Mouse (Mus musculus) urinary bladder, adult 18-20 months (tissue): ENCODE measurements around the gene Tnfaip8l1.

Source experiments
- DNase-seq, 2 experiments: peaks; one replicate each; pipeline ENCODE4 v3.0.0; 2022; ENCODE audit warnings: low spot score in 2 of 2, mixed read lengths in 2 of 2

Tnfaip8l1 gene

DNA sequence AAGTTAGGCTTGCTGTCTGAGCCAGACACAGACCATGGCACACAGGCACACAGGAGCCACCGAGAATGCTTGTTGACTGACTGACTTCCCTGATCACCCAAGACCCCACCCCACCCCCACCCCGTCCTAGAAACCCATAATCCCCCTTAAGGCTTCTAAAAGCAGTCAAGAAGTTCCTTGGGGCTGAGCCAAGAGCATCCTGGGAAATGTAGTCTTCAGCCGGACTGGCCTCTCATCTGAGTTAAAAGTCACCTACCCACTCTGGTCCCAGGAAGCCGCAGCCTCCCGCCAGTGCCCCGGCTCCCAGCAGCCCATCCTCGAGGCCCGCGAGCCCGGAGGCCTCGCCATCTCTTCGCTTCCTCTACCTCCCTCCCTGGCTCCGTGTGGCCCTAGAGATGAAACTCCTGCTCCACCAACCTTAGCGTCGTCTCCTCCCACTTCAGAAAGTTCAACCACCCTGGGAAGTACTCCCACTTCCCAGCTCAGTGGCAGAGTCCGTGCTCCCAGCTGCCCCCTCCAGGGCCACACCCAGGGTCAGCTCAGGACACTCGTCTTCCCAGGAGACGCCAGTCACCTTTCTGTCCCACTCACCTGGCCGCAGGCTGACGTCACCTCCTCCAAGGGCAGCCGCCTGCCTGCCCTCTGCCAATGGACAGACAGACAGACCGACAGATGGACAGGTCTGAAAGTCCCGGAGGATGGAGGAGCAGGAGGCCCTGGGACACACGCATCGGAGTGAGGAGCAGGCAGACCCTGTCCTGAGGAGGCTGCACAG, 24.3 kb upstream of the Tnfaip8l1 start:
- DNase-seq, result no peak

DNA sequence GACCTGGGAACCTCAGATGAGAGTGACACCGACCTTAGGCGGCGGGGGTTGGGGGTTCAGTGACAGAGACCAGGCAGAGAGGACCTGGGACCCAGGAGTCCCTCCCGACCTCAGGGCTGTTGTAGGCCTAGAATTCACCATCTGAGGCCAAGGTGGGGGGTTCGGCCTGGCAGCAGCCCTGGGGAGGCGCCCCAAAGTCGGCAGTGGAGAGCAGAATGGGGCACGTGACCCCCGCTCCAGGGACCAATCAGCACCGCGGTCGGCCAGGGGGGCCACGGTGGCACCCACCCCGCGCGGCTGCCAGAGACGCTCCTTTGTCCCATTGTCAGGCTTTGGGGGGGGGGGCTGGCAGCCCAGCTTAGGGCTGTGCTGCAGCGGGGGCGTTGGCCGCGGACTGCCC, 22.9 kb upstream of the Tnfaip8l1 start:
- DNase-seq, result no peak

DNA sequence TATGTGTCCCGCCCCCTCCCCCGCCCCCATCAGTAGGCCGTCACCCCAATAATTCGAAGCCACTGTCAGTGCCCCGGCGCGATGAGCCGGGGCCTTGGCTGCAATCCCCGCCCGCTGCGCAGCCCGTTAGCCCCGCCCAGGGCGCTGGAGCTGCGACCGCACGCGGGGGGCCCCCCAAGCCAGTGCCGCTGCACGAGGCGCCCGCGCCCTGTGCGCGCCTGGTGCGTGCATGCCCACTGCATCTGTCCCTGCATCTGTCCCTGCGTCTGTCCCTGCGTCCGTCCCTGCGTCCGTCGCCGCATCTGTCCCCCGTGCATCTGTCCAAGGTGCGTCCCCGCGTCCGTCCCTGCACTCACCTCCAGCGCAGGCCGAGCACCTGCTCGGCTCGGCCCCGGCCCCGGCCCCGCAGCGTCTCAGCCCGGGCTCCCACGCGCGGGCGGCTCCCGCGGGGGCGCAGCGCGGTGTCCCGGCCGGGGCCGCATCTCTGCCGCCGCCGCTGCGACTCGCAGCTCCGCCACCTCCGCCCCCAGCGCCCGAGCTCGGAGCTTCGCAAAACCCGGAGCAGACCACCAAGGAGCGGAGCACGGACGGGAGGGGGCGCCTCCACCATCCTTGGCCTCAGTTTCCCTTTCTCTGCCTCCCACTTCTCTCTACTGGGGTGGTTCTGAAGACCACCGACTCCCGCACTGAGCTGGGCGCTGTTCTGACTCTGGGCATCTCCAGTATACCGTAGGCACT, 22.2 kb upstream of the Tnfaip8l1 start, which contains the start of gene Sema6b:
Sema6b (minus strand) TSS at position 486 of the 738 bp plus-strand sequence.
- DNase-seq, result no peak

DNA sequence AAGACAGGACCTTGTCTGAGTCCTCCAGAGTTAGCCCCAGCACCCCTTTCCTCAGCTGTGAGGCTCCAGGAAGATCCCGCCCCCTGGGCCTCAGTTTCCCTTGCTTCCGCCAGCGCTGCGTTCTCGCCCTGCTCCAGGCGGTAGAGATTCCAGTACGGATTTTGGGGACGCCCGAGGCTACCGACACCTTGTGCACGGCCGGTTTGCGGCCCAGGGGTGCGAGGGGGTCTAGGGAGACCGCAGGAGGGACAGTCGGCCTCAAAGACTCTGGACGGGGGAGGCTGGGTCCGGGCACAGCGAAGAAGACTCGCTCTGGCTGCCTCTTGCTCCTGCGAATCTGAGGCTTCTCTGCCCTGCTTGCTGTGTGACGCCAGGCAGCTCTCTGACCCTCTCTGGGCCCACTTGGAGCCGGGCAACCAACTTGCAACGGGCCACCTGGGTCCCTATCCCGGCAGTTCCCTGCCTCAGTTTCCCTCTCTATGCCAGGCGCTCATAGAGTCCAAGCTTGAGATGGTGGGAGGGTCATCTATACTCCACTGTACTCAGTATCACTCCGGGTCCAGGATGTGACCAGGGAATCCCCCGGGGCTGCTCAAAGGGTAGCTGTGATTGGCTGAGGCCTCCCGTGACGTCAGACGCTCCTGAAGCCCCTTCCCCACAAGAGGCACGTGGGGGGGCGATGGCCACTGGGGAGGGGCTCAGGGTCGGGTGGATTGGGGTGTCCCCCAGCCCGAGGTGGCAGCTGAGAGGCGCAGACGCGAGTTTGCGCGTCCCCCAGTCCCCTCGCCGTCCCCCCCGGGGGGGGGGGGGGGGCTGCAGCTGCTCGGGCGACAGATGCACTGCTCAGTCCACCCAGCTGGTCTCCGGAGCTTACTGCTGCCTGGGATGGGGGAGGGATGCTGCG, 20.3 kb upstream of the Tnfaip8l1 start:
- DNase-seq, result no peak

DNA sequence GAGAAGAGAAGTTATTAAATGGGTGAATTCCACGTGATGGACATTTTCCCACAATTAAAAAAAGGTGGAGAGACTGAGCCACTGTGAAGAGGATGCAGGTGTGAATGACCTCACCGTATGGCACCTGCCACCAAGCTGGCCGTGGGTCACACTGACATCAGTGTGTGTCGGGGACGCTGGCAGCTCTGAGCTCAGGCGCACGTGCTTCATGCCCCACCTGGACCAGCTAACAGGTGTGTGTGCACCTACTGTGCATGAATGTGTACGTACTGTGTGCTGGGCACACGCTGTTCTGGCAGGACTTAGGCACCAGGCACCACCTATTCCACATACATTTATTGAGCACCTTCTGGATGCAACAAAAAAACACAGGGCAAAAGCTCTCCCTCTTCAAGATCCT, 17.7 kb upstream of the Tnfaip8l1 start:
- DNase-seq, result no peak

DNA sequence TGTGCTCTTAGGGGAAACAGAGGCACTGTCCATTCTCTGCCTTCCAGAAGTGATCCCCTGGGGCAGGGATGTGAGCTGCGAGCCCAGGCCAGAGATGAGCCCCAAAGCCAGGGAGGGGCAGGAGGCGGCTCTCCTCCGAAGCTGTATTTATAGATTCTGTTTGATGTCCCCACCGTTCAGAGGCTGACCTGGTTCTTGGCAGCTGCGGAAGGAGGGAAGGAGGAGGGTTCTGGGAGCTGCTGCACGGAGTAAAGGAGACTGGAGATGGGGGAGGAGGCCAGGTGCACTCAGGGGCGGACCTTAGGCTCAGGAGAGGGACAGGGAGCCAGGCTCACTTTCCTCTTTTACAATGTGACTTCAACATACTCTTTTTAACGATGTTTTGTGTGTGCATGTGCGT, 16.1 kb upstream of the Tnfaip8l1 start:
- DNase-seq, result no peak

DNA sequence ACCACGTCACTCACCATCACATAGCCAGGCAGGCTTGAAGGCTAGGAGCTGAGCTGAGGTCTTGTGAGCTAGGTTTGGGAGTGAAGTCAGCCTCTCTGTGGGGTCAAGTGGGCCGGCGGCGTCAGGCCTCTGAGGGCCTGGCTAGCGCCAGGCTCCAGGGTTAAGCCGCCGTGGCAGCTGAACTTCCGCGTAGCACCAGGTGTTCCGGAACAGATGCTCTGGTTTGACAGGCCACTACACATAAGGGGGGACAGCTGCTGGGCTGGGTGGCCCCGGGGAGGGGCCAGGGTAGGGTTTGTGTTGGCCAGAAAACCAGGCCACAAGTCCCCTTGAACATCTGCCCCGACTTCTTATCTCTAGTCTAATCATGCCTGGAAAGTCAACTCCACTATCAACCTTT, 14.9 kb upstream of the Tnfaip8l1 start:
- DNase-seq, result no peak

DNA sequence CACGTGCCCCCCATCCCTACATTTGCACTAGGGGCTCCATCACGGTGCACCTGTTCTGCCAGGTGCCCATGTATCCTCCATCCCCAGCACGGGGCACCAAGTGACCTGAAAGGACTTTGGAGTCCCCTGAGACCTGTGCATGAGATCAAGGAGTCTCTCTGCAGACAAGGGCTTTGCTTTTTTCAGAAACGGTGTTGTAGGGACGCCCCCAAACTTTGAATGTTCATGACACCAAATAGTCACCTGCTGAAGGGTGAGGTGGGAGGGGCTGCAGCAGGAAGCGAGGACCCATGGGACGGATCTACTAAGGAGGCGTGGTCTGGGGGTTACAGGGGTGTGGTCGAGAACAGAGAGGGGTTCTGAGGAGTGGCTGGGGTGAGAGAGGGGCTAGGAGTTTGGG, 14.0 kb upstream of the Tnfaip8l1 start:
- DNase-seq, result no peak

DNA sequence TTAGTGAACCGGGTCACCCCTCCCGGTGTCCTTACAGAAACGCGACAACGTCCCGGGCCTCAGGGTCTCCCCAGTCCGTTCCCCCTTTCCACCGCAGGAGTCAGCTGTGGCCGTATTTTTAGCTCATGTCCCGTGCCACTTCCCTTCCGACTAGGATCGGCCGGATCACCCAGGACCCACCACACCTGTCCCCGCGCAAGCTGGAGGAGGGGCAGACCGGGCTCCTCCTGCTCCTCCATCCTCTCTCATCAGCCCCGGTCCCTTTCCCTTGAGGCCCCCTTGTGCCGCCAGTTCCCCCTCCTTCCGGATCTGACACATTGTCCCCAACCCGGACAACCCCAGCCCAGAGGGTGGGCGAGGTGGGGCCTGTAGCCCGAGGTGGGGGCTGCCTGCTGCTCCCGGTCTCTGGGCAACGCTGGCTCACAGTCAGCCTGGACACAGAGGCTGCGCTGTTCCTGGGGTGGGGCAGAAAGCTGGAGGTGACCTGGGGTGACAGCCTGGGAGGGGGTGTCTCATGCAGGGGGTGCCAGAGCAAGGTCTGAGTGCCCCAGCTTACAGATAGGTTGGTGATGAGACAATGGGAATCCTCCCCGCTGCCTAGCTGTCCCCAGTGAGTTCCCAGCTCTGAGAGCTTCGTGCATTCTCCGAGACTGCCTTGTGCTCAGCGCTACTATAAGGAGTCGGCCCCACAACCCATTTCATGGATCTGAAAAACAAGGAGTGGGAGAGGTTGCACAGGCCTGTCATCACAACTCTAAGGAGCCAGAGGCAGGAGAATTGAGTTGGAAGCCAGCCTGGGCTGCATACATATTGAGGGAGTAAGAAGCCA, 13.3 kb upstream of the Tnfaip8l1 start:
- DNase-seq, result no peak

DNA sequence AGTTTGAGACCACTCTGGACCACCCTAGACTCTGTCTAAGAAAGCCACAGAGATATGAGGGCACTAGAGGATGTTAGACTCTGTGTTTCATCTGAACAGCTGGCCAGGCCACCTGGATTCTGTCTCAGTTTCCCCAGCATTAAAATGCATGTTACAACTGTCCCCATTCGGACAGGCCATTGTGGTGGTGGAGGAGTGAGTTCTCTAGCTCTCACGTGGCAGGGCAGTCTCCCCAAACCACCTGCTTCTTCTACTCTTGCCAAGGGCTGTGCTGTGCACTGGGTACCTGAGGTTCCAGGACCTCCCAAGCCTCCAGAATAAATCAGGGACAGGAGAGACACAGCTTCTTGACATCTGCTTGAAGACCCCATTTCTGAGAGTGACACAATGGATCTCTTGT, 12.4 kb upstream of the Tnfaip8l1 start:
- no peak for DNase-seq

DNA sequence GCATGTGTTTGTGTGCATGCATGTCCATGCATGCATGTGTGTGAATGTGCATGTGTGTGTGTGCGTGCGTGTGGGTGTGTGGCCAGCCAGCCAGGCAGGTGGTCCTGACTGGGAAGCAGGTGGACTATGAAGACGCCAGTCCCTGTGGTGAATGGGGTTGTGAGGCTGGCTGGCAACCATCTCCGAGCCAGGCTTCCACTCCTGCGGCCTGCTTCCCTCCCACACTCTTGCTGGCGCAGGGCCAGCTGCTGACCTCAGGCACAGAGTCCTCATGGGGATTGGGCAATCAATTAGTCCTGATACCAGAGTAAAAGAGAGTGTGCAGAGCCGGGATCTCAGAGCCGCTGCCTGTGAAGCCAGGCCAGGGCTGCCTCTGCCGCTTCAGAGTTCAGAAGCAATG, 8.6 kb upstream of the Tnfaip8l1 start:
- no peak for DNase-seq

DNA sequence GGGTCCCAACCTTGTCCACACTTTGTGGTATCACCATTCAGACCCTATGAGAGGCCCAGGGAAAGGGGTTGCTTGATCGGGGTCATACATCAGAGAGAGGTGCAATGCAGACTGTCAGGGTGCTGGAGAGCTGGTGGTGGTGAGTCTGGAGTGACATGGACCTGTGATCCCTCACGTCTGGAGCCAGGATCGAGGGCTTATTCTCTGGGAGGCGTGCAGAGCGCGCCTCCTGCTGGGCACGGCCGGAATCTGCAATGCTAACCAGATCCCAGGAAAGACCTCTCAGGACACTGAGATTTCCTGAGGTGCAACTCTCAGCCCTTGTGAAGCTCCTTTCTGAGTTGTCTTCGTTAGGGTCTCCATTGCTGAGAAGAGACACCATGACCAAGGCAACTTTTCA, 2.5 kb upstream of the Tnfaip8l1 start:
- DNase-seq, result peak in 1 of 2 experiments; percentile 31

DNA sequence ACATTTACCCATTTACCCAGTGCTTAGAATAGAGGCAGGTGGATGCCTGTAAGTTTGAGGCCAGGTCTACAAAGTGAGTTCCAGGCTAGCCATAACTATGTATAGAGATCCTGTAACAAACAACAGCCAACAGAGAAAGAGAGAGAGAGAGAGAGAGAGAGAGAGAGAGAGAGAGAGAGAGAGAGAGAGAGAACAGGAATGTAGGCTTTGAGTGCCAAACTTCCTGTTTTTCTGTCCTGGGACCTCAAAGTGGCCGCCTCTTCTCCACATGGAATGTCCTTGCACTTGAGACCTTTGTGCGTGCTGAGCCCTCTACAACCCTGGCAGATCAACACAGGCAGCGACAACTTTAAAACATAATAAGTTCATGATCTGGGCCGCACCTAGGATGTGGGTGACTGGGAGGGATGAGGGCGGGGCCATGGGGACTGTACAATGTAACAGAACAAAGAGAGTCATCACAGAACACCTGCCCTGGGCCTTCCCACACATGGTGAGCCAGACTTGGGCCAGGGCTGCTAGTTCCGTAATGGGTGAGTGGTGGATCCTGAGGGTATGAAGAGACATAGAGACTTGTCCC, 1.3 kb downstream of the Tnfaip8l1 start:
- no peak for DNase-seq

DNA sequence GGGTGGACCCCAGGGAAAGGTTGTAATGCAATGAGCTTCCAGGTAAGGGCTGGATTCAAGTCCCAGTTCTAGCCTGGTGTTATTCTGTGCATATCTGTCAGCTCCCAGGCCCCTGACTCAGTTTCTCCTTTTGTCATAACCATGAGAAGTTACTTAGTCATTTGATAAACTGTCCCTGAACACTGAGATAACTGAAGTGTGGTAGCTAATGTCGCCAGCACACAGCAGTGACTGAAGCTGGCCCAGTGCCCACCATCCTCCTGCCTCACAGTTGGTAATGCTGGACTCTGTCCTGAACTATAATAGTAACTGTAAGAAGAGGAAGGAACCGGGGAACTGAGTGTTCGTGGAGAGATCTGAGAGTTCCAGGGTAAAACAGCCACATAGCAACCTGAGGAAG, 2.2 kb downstream of the Tnfaip8l1 start:
- no peak for DNase-seq

DNA sequence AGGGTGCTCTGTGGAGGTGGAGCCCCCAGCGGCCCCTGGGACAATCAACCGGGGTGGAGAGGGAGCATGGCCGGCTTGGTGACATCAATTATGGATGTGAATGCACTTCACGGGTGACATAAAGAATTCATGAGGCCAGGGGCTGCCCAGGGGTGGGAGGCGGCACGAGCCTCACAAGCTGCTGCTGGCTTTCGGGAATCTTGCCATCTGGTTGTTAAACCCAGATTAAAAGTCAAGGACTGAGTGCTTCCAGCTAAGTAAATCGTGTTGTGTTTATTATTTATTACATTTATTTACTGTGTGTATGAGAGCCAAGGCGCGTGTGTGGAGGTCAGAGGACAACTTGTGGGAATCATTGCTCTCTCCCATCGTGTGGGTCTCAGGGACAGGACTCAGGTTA, 3.4 kb downstream of the Tnfaip8l1 start:
- DNase-seq, result no peak

DNA sequence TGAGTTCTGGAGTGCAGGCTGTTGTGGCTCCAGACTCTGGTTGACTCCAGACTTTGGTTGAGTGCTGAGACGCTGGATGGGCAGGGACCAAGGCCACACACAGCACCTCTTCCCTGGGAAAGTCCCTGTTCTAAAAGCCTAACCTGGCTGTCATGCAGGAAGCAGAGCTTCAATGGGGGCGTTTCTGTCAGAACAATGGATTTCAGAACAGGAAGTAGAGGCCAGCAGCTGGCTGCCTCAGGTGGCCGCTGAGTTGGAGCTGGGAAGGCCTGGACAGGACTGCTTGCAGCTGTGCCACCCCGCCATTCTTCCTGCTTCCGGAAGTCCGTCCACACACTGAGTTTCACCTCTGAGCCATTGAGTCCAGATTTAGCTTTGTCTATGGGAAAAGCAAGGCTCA, 7.6 kb downstream of the Tnfaip8l1 start:
- no peak for DNase-seq

DNA sequence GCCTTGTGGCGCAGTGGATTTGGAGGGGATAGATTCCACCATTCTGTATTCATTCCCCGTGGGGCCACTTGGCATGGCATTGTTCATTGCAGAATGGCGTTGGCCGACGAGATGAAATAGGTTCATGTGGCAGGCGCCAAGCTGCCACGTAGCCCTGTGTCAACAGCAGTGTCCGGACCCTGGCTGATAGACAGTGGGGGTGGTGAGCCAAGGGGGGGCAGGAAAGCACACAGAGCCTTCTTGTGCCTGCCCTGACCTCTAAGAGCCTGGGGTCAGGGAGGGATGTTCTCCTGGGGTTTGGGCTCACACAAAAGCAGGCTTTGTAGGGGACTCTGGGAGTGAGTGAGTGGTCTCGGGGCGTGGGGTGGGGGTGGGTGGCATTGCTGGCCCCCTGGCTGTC, 8.4 kb downstream of the Tnfaip8l1 start:
- no peak for DNase-seq

DNA sequence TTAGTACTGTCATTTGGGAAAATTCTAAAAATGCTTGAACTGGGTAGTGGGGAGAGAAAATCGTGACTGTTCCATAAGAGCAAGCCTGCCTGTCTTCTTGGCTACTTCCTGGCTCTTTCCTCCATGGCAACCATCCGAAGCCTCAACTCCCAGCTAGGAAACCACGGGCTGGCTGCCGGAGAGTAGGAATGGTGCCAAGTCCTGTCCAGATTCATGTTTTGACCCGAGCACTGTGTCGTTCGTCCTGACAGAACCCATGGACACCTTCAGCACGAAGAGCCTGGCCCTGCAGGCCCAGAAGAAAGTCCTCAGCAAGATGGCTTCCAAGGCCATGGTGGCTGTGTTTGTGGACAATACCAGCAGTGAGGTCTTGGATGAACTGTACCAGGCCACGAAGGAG, 9.2 kb downstream of the Tnfaip8l1 start:
- no peak for DNase-seq

DNA sequence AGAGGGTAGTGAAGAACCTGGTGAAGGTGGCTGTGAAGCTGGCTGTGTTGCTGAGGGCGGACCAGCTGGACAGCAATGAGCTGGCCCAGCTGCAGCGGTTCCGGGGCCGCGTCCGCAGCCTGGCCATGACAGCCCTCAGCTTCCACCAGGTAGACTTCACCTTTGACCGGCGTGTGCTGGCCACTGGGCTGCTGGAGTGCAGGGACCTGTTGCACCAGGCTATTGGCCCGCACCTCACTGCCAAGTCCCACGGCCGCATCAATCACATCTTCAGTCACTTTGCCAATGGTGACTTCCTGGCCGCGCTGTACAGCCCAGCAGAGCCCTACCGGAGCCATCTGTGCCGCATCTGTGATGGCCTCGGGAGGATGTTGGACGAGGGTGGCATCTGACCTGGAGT, 9.6 kb downstream of the Tnfaip8l1 start:
- no peak for DNase-seq

DNA sequence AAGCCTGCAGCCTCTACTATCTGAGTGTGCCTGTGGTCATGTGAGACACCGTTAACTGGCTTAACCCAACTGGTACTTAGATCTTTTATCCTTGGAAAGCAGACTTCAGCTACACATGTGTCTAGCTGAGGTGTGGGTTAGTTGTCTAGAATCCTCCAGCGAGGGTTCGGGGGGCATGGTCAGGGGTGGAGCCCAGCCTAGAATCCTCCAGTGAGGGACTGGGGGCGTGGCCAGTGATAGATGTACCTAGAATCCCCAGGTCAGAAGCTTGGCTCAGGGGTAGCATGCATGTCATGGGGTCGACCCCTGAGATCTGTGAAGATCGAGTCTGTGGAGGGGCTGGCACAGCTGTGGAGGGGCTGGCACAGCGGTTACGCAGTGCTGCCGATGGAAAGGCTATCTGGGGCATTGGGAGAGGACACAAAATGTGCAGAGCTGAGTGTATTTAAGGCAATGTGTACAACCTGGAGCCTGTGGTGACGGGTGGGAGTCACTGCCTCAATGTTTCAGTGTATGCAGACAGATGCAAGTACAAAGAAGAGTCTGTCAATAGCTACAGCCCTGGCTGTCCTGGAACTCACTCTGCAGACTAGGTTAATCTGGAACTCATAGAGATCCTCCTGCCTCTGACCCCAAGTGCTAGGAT, 11.2 kb downstream of the Tnfaip8l1 start:
- no peak for DNase-seq

DNA sequence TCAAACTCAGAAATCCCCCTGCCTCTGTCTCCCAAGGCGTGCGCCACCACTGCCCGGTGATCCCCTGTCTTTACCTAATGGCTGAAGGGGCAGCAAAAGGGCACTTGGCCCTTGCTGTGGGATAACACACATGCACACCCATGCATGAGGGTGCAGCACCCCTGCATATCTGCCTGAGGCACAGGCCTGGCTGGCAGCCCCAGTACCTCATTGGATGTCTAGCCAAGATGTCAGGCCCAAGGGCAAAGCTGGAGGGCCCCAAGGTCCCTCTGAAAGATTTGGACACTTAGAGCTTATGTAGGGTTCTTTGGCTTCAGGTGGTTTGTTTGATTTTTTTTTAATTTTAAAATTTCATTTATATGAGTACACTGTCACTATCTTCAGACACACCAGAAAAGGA, 13.1 kb downstream of the Tnfaip8l1 start:
- DNase-seq, result no peak
